Mouse (Mus musculus) bone marrow, adult 2 months (tissue): Measurements from ENCODE around the gene Galnt3.

Experiments
- CTCF ChIP-seq: fragments of 200-500 bp; IDR thresholded peaks from 2 replicates; pipeline ENCODE4 v1.5.1; 2011; ENCODE audit warnings: low read length, control low read depth; ENCODE audit not compliant: control insufficient read depth, insufficient read depth
- POLR2A ChIP-seq: fragments of 200-500 bp; IDR thresholded peaks from 2 replicates; pipeline ENCODE4 v1.6.1; 2011; ENCODE audit warnings: low read depth, mild to moderate bottlenecking, control low read depth, low read length, borderline replicate concordance; ENCODE audit not compliant: control insufficient read depth

DNA sequence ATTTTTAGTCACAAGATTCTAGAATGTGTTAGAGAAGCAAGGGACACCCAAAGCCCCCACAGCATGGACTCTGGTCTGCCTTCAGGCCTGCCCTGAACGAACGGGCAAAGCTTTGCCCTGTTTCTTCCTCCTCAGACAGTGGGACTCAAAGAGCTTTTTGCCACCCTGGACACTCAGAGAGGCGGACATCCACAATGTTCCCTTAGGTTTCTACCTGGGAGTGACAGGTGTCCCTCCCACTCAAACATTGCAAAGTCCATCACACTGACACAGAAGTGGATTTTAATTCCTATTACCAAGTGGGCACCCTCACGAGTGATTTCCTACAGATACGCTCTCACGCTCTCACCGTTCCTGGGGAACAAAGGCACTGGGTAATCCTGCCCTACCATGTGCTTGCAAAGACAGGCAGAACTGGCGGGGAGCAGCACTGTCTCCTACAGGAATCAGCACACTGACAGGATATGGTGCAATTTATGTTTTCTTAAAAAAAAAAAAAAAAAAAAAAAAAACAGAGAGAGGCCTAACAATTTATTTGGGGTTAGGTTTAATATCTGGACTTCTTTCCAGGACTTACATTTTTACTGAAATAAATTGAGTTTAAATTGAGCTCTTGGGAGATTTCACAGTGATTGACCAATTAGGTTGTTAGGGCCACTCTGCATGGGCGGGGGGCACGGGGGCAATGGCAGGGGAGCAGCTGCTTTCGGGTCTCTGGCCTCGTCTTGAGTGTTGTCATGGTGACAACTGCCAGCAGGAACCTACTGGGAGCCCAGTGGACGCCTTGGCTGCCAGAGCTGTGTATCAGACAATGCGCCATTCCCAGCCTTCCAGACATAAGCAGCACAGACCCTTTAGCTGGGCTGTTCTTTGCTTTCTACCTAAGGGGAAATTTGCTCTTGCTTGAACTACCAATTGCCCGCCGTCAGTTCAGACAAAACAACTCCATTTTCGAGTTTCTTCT is 81.1 kb downstream of the Galnt3 start:
- no peak for TF ChIP-seq CTCF
- no peak for TF ChIP-seq POLR2A
